Mouse (Mus musculus): ENCODE results near the gene Lrrtm4.

DNA sequence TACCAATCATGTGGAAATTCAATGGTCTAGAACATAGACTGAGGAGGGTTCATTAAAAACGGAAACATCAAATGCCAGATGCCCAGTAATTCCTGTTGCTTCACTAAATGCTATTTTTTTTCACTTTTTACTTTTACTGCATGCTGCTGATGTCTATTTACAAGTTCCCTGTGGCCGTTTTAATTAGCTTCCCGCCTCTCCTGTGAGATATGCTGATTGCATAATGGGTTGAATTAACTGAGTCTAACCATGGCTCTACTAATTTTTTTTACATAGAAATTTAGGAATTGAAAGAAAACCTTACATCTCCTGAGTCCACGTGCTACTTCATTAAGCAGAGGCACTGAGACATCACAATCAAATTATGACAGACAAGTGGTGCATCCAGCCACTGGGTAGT, 143.9 kb downstream of the Lrrtm4 start:
- TF ChIP-seq POLR2A (IDR thresholded peaks at IDR 0.05; ENCODE audit: control insufficient read depth in 1 of 2, insufficient read depth in 1 of 2, low read depth in 1 of 2, low read length in 2 of 2, poor library complexity in 1 of 2) (no peak), MYB (IDR thresholded peaks at IDR 0.05; ENCODE audit: low read depth, low read length) (no peak), CTCF (IDR thresholded peaks at IDR 0.05 in 2 of 3, conservative IDR thresholded peaks at IDR 0.05 in 1 of 3; ENCODE audit: control insufficient read depth in 1 of 3, insufficient read depth in 1 of 3, low read depth in 2 of 3, low read length in 3 of 3, poor library complexity in 1 of 3, severe bottlenecking in 1 of 3) (no peak), POLR2AphosphoS2 (IDR thresholded peaks at IDR 0.05; ENCODE audit: low read length) (no peak), CHD1 (IDR thresholded peaks at IDR 0.05; ENCODE audit: low read depth, low read length) (no peak), GATA1 (IDR thresholded peaks at IDR 0.05; ENCODE audit: low read depth, low read length) (no peak), ZKSCAN1 (IDR thresholded peaks at IDR 0.05; ENCODE audit: low read depth, low read length) (no peak)

Measured in MEL (cell line).